Mouse (Mus musculus) neural tube, embryonic 14.5 days (tissue): ENCODE results near the gene Mybphl. TPM values are rescaled to one million over a fixed set of nuclear protein-coding genes. Genes with fewer than 3 reads are reported as not detected.

ENCODE experiments used
- ATAC-seq: fragments of 200-750 bp; cut with Nextera tagmentation; 2 replicates; pipeline ENCODE4 v1.8.0; 2017; ENCODE audit warnings: low read depth, mild to moderate bottlenecking, moderate TSS enrichment, moderate library complexity
- H3K27ac ChIP-seq: fragments of 300-500 bp; sonication (generic); 2 replicates; pipeline ENCODE4 v1.5.1; 2014; ENCODE audit warnings: low read depth, mild to moderate bottlenecking, control low read depth, low read length, moderate library complexity, mixed read lengths
- H3K27me3 ChIP-seq: fragments of 300-500 bp; sonication (generic); 2 replicates; pipeline ENCODE4 v1.6.1; 2014; ENCODE audit warnings: low read length; ENCODE audit not compliant: control insufficient read depth, insufficient read depth
- H3K36me3 ChIP-seq: fragments of 300-500 bp; sonication (generic); 2 replicates; pipeline ENCODE4 v1.6.1; 2014; ENCODE audit warnings: low read length, mixed read lengths; ENCODE audit not compliant: control insufficient read depth, insufficient read depth
- H3K4me1 ChIP-seq: fragments of 300-500 bp; sonication (generic); 2 replicates; pipeline ENCODE4 v1.6.1; 2014; ENCODE audit warnings: low read length; ENCODE audit not compliant: control insufficient read depth, insufficient read depth
- H3K4me2 ChIP-seq: fragments of 300-500 bp; sonication (generic); 2 replicates; pipeline ENCODE4 v1.6.1; 2014; ENCODE audit warnings: mild to moderate bottlenecking, low read depth, low read length, control low read depth
- H3K4me3 ChIP-seq: fragments of 300-500 bp; sonication (generic); 2 replicates; pipeline ENCODE4 v1.5.1; 2014; ENCODE audit warnings: low read depth, low read length, control low read depth, mixed read lengths
- H3K9ac ChIP-seq: fragments of 300-500 bp; sonication (generic); replicated peaks from 2 replicates; pipeline ENCODE4 v1.6.1; 2014; ENCODE audit warnings: low read depth, mild to moderate bottlenecking, control low read depth, low read length, mixed read lengths
- H3K9me3 ChIP-seq: fragments of 300-500 bp; sonication (generic); 2 replicates; pipeline ENCODE4 v1.6.1; 2016; ENCODE audit warnings: low read length; ENCODE audit not compliant: control insufficient read depth
- WGBS: fragments of 180-500 bp; shearing (Covaris S2); extraction: QIAGEN DNeasy Blood & Tissue Kit; methylation state at CpG from one replicate; pipeline ENCODE4 v1.1.7; 2014; 5-methylcytosine and 5-hydroxymethylcytosine counted together
- polyA plus RNA-seq: library from polyadenylated mRNA; unstranded; fragments of >200 nt; fragmentation: Nextera tagmentation; extraction: Ambion mirVana; gene quantifications from 2 replicates; pipeline ENCODE4 v1.2.1, GENCODE M21; 2014

The Mybphl gene
- polyA plus RNA-seq, 1 experiment from 2014 or later: 0.48 TPM

GRCm38 (mm10) chr3:108360894-108361293 is 3.8 kb upstream of the Mybphl start:
- H3K27ac ChIP-seq: no peak overlapping the region
- H3K9me3 ChIP-seq: no peaks in the 10 kb centered on the region
- 13% methylated on average over 7 of the region's 7 CpGs for WGBS
- H3K4me1 ChIP-seq: no peaks in the 10 kb centered on the region
- H3K27me3 ChIP-seq: no peaks in the 10 kb centered on the region
- no peak for ATAC-seq
- no peak overlapping the region for H3K4me3 ChIP-seq
- H3K36me3 ChIP-seq: peaks cover 18% of the 10 kb centered on the region
- H3K4me2 ChIP-seq: no peak overlapping the region
- H3K9ac ChIP-seq: no peak overlapping the region

DNA sequence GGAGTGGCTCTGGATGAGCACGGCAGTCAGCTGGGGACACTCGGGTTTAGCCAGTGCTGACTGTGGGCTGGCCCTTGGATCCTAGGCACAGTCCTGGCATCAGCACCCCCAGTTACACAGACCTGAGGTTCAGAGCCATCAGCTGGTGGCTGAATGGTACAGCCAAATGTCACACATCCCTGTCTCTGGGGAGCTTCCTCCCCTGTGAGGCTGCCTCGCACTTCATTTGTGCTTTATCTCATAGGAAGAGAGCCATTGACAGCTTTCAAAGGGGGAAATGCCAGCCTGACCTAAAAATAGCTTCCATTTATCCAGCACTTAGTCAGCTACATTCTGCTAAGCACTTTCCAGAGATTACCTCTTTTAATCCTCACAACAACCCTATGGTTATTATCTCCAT is 1.1 kb upstream of the Mybphl start:
- no peaks in the 10 kb centered on the region for H3K36me3 ChIP-seq
- H3K4me1 ChIP-seq: no peaks in the 10 kb centered on the region
- no peaks in the 10 kb centered on the region for H3K9me3 ChIP-seq
- no peak overlapping the region for H3K27ac ChIP-seq
- WGBS: 73% methylated on average over 3 of the region's 3 CpGs
- no peak overlapping the region for H3K9ac ChIP-seq
- H3K4me2 ChIP-seq: no peak overlapping the region
- no peak overlapping the region for H3K4me3 ChIP-seq
- ATAC-seq: no peak
- H3K27me3 ChIP-seq: no peaks in the 10 kb centered on the region

DNA sequence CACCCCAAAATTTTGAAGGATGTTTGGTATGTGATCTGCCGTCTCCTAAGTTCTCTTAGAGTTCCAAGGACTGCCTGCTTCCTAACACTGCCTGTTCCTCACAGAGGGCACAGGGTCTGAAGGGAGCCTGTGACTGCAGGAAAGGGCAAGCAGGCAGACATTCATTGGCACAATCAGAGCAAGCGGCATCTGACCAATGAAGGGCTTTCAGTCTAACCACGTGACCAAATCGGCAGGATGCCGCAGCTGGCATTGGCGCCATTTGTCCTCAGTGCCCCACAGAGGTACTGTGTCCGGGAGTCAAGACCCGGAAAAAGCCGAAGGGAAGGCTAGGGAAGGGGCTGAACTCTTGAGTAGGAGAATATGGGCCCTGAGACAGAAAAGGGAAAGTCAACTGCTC is 2.5 kb downstream of the Mybphl start:
- ATAC-seq: peak; percentile 60
- Histone ChIP-seq H3K36me3 (no peaks in the 10 kb centered on the region), H3K27ac (no peak overlapping the region), H3K9me3 (no peaks in the 10 kb centered on the region), H3K4me1 (no peaks in the 10 kb centered on the region), H3K4me2 (peak overlapping the region; percentile 27), H3K4me3 (peak overlapping the region; percentile 4; the same call in 1 of the 2 replicates), H3K9ac (no peak overlapping the region), H3K27me3 (no peaks in the 10 kb centered on the region)
- 64% methylated on average over 9 of the region's 9 CpGs for WGBS

DNA sequence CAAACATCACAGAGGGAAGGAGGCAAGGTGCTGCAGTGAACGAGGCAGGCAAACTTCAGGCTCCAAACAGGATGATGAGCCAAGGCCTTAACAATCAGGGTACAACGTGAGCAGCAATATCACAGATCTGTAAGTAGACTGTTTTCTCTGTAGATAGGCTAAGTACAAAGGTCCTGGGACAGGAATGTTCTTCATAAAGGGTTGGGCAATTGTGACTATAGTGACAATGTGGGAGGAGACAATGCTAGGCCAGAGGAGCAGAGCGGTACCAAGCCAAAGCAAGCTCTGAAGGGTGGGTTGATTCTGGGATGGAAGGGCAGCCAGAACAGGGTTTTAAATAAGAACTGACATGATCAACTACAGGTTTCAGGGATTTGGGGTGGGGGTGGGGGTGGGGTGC is 3.1 kb downstream of the Mybphl start:
- Histone ChIP-seq H3K36me3 (no peaks in the 10 kb centered on the region), H3K9me3 (no peaks in the 10 kb centered on the region), H3K27ac (no peak overlapping the region), H3K4me2 (no peak overlapping the region), H3K9ac (no peak overlapping the region), H3K4me1 (no peaks in the 10 kb centered on the region), H3K27me3 (no peaks in the 10 kb centered on the region), H3K4me3 (no peak overlapping the region)
- no peak for ATAC-seq
- WGBS: 88% methylated on average over 3 of the region's 3 CpGs

- no peak overlapping the region for H3K9ac ChIP-seq
- H3K9me3 ChIP-seq: no peaks in the 10 kb centered on the region
- H3K36me3 ChIP-seq: no peaks in the 10 kb centered on the region
- H3K27me3 ChIP-seq: no peaks in the 10 kb centered on the region
- no peak for ATAC-seq
- 85% methylated on average over 5 of the region's 5 CpGs for WGBS
- H3K27ac ChIP-seq: no peak overlapping the region
- H3K4me2 ChIP-seq: no peak overlapping the region
- no peak overlapping the region for H3K4me3 ChIP-seq
- H3K4me1 ChIP-seq: no peaks in the 10 kb centered on the region
These were observed 4.0 kb downstream of the Mybphl start for GRCm38 (mm10) chr3:108368721-108369120.

DNA sequence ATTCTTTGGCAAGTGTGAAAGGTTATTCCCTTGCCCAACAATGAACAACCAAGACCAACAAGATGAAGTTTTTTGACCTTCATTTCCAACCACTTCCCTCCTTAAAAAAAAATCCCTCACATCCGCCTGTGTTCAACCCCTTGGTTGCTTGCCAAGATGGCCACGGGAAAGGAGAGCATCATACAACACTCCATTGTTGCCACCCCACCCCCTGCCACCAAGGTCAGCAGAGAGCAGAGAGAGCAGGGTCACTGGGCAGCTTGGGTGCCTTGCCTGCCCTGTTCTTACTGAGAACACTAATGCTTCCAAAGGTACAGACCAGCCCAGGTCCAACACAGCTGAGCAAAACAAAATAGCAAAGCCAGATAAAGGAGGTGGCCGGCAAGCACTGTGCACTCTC is 7.6 kb downstream of the Mybphl start:
- no peak overlapping the region for H3K4me2 ChIP-seq
- H3K4me1 ChIP-seq: no peaks in the 10 kb centered on the region
- ATAC-seq: no peak
- H3K9ac ChIP-seq: no peak overlapping the region
- no peaks in the 10 kb centered on the region for H3K27me3 ChIP-seq
- no peak overlapping the region for H3K27ac ChIP-seq
- H3K4me3 ChIP-seq: no peak overlapping the region
- 55% methylated on average over 3 of the region's 3 CpGs for WGBS
- H3K36me3 ChIP-seq: no peaks in the 10 kb centered on the region
- no peaks in the 10 kb centered on the region for H3K9me3 ChIP-seq

- no peaks in the 10 kb centered on the region for H3K27me3 ChIP-seq
- no peak for ATAC-seq
- no peak overlapping the region for H3K4me3 ChIP-seq
- no peaks in the 10 kb centered on the region for H3K9me3 ChIP-seq
- no peaks in the 10 kb centered on the region for H3K36me3 ChIP-seq
- H3K9ac ChIP-seq: no peak overlapping the region
- WGBS: 80% methylated on average over 3 of the region's 3 CpGs
- no peaks in the 10 kb centered on the region for H3K4me1 ChIP-seq
- H3K27ac ChIP-seq: no peak overlapping the region
- no peak overlapping the region for H3K4me2 ChIP-seq
These were observed 8.0 kb downstream of the Mybphl start for GRCm38 (mm10) chr3:108372691-108373090.

DNA sequence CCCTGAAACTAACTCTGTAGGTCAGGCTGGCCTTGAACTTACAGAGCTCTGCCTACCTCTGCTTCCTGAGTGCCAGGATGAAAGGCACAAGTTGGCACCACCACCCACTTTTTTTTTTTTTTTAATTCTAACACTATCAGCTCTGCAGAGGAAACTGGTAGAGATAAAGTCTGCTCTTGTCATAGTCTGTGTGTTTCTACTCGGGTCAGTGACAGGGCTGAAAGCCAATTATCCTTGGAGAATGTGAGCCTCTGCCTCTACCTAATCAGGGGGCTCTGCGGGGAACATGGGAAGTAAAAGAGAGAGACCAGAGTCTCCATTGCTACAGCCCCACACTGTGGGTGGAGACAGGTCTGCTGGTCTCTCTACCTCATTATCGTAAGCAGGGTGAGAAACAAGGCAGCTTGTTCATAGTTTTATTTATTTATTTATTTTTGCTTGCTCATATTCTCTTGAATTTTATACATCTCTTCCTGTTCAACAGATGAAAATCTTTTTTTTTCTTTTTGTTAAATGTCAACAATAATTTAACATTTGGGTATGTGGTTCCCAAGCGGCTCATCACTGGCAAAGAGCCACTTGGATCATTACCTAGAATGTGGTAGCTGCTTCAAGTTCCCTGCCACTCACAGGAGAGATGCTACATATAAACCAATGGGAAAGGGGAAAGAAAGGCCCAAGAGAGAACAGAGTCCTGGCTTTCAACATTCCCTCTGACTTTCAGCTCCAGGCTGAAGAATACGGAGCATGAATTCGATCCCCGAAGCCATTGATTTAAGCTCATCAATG is 14.4 kb downstream of the Mybphl start:
- no peak overlapping the region for H3K4me2 ChIP-seq
- H3K27me3 ChIP-seq: no peaks in the 10 kb centered on the region
- H3K36me3 ChIP-seq: no peaks in the 10 kb centered on the region
- H3K4me1 ChIP-seq: no peaks in the 10 kb centered on the region
- ATAC-seq: no peak
- H3K4me3 ChIP-seq: no peak overlapping the region
- H3K9ac ChIP-seq: no peak overlapping the region
- no peak overlapping the region for H3K27ac ChIP-seq
- no peaks in the 10 kb centered on the region for H3K9me3 ChIP-seq
- 64% methylated on average over 7 of the region's 7 CpGs for WGBS

DNA sequence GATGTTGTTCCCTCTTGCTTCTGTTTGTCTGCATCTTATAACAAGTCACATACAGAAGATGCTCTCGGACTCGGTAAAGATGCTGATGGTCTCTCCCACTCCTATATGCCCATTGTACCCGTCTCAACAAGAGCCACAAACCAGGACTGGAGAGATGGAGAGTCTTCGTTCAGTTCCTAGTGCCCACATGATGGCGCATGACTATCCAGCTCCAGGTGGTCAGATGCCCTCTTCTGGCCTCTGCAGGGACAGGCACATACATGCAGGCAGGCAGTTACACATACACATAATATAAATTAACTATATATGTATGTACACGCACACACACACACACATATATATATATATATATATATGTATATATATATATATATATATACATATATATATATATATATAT is 16.0 kb downstream of the Mybphl start:
- no peaks in the 10 kb centered on the region for H3K4me1 ChIP-seq
- no peak overlapping the region for H3K4me2 ChIP-seq
- no peak for ATAC-seq
- H3K9me3 ChIP-seq: no peaks in the 10 kb centered on the region
- H3K36me3 ChIP-seq: no peaks in the 10 kb centered on the region
- no peak overlapping the region for H3K4me3 ChIP-seq
- no peak overlapping the region for H3K9ac ChIP-seq
- no peaks in the 10 kb centered on the region for H3K27me3 ChIP-seq
- 74% methylated on average over 6 of the region's 6 CpGs for WGBS
- H3K27ac ChIP-seq: no peak overlapping the region
